Mouse (Mus musculus) midbrain, embryonic 12.5 days (tissue): ENCODE measurements around the gene Adam23. TPM values are rescaled to one million over a fixed set of nuclear protein-coding genes. Genes with fewer than 3 reads are reported as not detected.

Experiments used
- ATAC-seq: fragments of 200-750 bp; cut with Nextera tagmentation; 2 replicates; pipeline ENCODE4 v1.8.0; 2017; ENCODE audit warnings: low read depth, moderate TSS enrichment, moderate library complexity; ENCODE audit not compliant: low FRiP score
- H3K27ac ChIP-seq: fragments of 300-500 bp; sonication (generic); replicated peaks from 2 replicates; pipeline ENCODE4 v1.5.1; 2016; ENCODE audit warnings: mild to moderate bottlenecking
- H3K27me3 ChIP-seq: fragments of 300-500 bp; sonication (generic); 2 replicates; pipeline ENCODE4 v1.6.1; 2016; ENCODE audit warnings: mild to moderate bottlenecking
- H3K36me3 ChIP-seq: fragments of 300-500 bp; sonication (generic); 2 replicates; pipeline ENCODE4 v1.6.1; 2016
- H3K4me1 ChIP-seq: fragments of 300-500 bp; sonication (generic); 2 replicates; pipeline ENCODE4 v1.6.1; 2016
- H3K4me2 ChIP-seq: fragments of 300-500 bp; sonication (generic); replicated peaks from 2 replicates; pipeline ENCODE4 v1.6.1; 2016; ENCODE audit warnings: mild to moderate bottlenecking, moderate library complexity
- H3K4me3 ChIP-seq: fragments of 300-500 bp; sonication (generic); 2 replicates; pipeline ENCODE4 v1.5.1; 2016; ENCODE audit warnings: mild to moderate bottlenecking
- H3K9ac ChIP-seq: fragments of 300-500 bp; sonication (generic); replicated peaks from 2 replicates; pipeline ENCODE4 v1.6.1; 2016; ENCODE audit warnings: mild to moderate bottlenecking, moderate library complexity
- H3K9me3 ChIP-seq: fragments of 300-500 bp; sonication (generic); 2 replicates; pipeline ENCODE4 v1.6.1; 2016; ENCODE audit warnings: mild to moderate bottlenecking
- WGBS: fragments of 180-500 bp; shearing (Covaris S2); methylation state at CpG from one replicate; pipeline ENCODE4 v1.1.7; 2016; 5-methylcytosine and 5-hydroxymethylcytosine counted together
- polyA plus RNA-seq: library from polyadenylated mRNA; unstranded; fragments of >200 nt; fragmentation: Nextera tagmentation; extraction: Ambion mirVana; gene quantifications from 2 replicates; pipeline ENCODE4 v1.2.1, GENCODE M21; 2016

The Adam23 gene
- polyA plus RNA-seq, 1 experiment from 2014 or later, result 10.2 TPM

DNA sequence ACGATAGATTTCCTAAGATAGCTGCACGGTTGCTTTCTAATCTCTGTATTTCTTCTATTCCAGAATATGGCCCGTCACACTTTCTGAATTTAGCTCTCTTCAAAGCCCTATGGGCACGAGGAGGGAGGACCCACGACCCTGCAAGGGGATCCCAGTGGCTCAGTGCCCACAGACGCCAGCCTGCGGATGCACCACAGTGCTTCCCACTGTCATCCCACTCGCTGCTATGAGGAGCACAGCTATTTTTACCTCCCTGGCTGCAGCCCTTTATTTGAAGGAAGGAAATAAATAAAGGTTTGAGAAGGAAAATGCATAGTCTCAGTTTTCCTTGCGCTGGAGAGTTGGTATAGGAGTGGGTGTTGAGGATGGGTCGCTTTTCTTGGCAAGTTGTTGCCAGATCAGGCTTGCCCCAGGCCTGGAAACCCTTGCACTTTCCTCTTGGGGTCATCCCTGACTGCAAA is 512 bp upstream of the Adam23 start:
- Histone ChIP-seq H3K9ac (peak overlapping the region; percentile 91; the same call in 1 of the 2 replicates), H3K9me3 (no peaks in the 10 kb centered on the region), H3K4me3 (peak overlapping the region; percentile 72), H3K4me2 (peak overlapping the region; percentile 95), H3K4me1 (peaks cover 9% of the 10 kb centered on the region), H3K27ac (peak overlapping the region; percentile 69), H3K27me3 (0 out of 2 replicates have a peak, but pooled peaks cover 3% of the 10 kb centered on the region), H3K36me3 (no peaks in the 10 kb centered on the region)
- ATAC-seq, result peak; percentile 14; the same call in 1 of the 2 replicates
- WGBS, result 55% methylated on average over 10 of the region's 10 CpGs

DNA sequence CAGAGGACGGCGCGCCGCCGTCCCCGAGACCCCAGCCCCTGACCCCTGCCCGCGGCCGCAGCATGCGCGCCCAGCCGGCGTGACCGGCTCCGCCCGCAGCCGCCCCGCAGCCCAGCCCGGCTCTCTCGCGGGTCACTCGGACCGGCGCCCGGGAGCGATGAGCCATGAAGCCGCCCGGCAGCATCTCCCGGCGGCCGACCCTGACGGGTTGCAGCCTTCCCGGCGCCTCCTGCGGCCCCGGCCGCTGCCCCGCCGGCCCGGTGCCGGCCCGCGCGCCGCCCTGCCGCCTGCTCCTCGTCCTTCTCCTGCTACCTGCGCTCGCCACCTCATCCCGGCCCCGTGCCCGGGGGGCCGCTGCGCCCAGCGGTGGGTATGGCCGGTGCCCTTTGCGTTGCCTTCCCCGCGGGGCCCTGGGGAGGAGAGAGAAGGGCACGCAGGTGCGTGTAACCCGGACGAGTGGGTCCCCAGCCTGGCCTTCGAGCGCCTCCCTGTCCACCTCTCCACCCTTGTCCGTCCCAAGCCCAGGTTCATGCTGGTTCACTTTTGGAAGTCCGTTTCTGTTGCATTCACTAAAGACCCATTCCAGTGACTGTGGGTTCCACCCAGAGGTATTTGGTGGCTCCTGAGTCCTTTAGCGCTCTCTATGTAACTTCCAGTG is 485 bp downstream of the Adam23 start:
- ATAC-seq, result peak; percentile 67
- Histone ChIP-seq H3K36me3 (no peaks in the 10 kb centered on the region), H3K4me2 (peak overlapping the region; percentile 95), H3K27me3 (0 out of 2 replicates have a peak, but pooled peaks cover 3% of the 10 kb centered on the region), H3K9ac (peak overlapping the region; percentile 91), H3K4me1 (peaks cover 9% of the 10 kb centered on the region), H3K4me3 (peak overlapping the region; percentile 72), H3K27ac (peak overlapping the region; percentile 69), H3K9me3 (no peaks in the 10 kb centered on the region)
- WGBS, result under 1% methylated on average over 54 of the region's 68 CpGs

DNA sequence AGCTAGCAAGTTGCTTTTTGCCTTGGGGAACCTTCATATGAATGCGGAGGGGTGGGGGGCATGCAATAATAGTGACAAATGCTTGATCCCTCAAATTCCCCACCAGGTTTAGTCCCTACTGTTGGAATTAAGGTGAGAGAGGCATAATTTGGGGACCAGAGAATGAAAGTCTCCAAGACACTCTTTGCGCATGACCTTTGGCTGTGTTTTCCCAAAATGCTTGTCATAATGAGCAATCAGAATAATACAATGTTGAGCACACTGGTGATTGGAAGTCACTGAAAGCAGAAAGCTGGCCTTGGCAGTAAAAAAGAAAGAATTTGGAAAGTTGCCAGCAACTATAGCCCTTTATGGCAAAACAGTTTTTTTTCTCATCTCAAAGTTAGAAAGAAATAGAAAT is 1.0 kb downstream of the Adam23 start:
- no peak overlapping the region for H3K27ac ChIP-seq
- no peaks in the 10 kb centered on the region for H3K9me3 ChIP-seq
- 0 out of 2 replicates have a peak, but pooled peaks cover 3% of the 10 kb centered on the region for H3K27me3 ChIP-seq
- H3K9ac ChIP-seq, result peak overlapping the region; percentile 91
- no peak for ATAC-seq
- H3K36me3 ChIP-seq, result no peaks in the 10 kb centered on the region
- H3K4me2 ChIP-seq, result peak overlapping the region; percentile 95
- peaks cover 9% of the 10 kb centered on the region for H3K4me1 ChIP-seq
- peak overlapping the region; percentile 72 for H3K4me3 ChIP-seq
- WGBS, result 62% methylated on average over 2 of the region's 2 CpGs

DNA sequence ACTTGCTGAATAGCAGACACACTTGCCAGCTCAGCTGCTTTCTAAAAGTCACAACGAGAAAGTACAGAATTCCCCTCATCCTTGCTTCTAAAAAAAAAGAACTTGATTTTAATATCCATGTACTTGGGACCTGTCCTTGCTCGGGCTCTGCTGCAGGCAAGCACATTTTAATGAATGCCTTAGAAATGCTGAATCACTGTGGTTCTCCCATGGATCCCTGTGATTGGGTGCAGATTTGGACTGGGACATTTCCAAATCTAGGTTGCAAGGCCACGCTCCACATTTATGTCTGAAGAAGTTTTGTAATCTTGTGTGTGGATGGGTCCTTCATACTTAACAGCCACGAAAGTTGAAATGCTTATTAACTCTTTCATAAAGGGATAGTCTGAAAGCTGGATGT is 4.4 kb downstream of the Adam23 start:
- no peak overlapping the region for H3K9ac ChIP-seq
- no peaks in the 10 kb centered on the region for H3K9me3 ChIP-seq
- H3K4me2 ChIP-seq, result no peak overlapping the region
- H3K4me1 ChIP-seq, result peaks cover 11% of the 10 kb centered on the region
- no peaks in the 10 kb centered on the region for H3K36me3 ChIP-seq
- WGBS, result 92% methylated on average over 4 of the region's 4 CpGs
- no peak overlapping the region for H3K27ac ChIP-seq
- no peak for ATAC-seq
- H3K4me3 ChIP-seq, result no peak overlapping the region
- H3K27me3 ChIP-seq, result 0 out of 2 replicates have a peak, but pooled peaks cover 3% of the 10 kb centered on the region

DNA sequence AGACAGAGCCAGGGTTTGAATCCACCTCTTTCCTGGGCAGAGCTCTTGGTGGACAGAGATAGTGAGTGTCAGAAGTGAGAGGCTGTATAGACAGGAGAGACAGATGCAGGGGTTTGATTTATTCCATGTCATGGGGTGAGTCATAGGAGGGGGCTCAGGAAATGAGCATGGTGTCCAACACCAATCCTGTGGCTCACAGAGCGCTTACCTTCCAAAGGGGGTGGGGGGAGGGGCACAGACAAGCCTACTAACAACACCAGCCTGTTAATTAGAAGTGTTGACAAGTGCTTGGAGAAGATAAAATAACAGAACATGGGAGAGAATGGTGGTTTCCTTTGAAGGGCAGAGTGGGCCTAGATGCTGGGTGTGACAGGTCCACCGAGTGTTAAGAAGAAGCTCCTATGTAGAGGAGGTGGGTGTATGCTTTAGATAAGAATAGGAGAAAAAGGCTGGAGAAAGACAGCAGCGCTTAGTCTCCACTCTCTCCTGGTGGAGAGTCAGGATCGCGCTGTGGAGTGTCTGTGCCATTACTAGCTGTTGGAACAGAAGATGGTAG is 7.7 kb downstream of the Adam23 start:
- ATAC-seq, result no peak
- Histone ChIP-seq H3K4me2 (no peak overlapping the region), H3K9ac (no peak overlapping the region), H3K27ac (no peak overlapping the region), H3K9me3 (no peaks in the 10 kb centered on the region), H3K27me3 (no peaks in the 10 kb centered on the region), H3K4me3 (no peak overlapping the region), H3K4me1 (peaks cover 6% of the 10 kb centered on the region; the same call in 1 of the 2 replicates), H3K36me3 (no peaks in the 10 kb centered on the region)
- 89% methylated on average over 5 of the region's 5 CpGs for WGBS

DNA sequence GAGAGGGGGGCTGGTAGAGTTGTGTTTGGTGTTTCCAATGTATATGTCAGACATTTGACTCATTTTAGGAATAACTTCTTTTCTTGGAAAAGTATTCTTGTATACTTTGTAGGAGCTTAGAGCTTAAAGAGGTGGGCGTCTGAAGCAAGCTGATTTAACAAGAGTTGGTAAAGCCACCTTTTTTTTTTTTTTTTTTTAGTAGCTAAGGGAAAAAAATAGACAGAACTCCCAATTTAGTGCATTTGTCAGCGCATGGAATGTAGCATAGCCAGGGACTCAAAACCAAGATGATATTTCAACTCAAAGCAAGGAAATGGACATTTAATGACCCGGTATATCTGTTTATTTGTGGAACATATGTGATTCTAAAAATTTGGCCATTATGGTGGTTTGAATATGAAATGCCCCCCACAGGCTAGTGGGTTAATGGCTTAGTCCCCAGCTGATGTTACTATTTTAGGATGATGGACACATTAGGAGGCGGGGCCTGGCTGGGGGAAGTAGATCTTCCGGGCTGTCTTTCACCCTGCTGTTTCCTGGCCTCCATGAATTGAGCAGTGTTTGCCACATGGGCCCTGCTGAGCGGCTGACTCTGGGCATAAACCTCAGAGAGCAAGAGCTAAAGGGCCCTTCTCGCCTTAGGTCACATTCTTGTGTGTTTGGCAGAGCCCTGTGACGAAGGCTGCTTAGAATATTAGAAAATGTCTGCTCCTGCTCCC is 12.3 kb downstream of the Adam23 start:
- H3K4me1 ChIP-seq, result peaks cover 17% of the 10 kb centered on the region; the same call in 1 of the 2 replicates
- no peak overlapping the region for H3K27ac ChIP-seq
- no peak for ATAC-seq

DNA sequence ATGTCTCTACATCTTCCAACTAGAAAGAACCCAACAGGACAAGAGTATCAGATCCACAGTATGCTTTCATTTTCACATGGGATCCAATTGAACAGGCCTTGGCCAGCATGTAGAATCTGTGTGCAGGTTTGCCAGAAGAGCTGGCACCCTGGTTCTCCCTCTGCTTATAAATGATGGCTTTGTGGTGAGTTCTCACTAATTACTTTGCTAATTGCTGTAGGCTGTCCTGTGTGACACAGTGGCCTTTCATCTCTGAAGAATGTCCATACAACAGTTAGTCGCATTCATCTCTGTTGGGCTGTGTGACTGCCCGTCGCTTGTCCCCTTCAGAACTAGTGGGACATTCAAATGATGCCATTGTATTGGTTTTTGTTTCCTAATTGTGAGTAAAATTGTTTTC is 13.5 kb downstream of the Adam23 start:
- no peak for ATAC-seq
- no peaks in the 10 kb centered on the region for H3K36me3 ChIP-seq
- H3K27me3 ChIP-seq, result no peaks in the 10 kb centered on the region
- 81% methylated on average over 3 of the region's 3 CpGs for WGBS
- no peak overlapping the region for H3K4me2 ChIP-seq
- H3K27ac ChIP-seq, result no peak overlapping the region
- H3K4me1 ChIP-seq, result peaks cover 14% of the 10 kb centered on the region; the same call in 1 of the 2 replicates
- H3K9ac ChIP-seq, result no peak overlapping the region
- H3K4me3 ChIP-seq, result no peak overlapping the region
- no peaks in the 10 kb centered on the region for H3K9me3 ChIP-seq

More for the DNA sequence above, 12.3 kb downstream of the Adam23 start:
- H3K9ac ChIP-seq, result no peak overlapping the region
- no peak overlapping the region for H3K4me3 ChIP-seq
- no peaks in the 10 kb centered on the region for H3K9me3 ChIP-seq
- no peaks in the 10 kb centered on the region for H3K36me3 ChIP-seq
- H3K27me3 ChIP-seq, result no peaks in the 10 kb centered on the region
- WGBS, result 73% methylated on average over 8 of the region's 8 CpGs
- no peak overlapping the region for H3K4me2 ChIP-seq

DNA sequence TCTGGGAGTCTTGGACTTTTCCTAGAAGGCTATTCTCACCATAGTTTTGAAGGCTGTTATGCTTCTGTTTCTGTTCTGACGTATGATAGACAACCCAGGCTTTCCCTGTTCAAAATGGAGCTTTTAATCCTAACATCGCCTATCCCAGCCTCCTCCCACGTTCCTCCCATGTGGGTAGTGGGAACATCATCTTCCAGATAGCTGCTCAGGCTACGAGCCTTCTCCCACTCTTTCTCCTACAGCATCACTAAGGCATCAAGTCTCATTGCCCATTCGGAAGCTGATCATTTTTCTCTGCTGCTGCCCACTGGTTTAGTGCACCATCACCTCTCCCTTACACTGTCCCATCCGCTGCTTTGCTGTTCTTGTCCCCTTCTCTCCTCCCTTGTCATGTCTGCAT is 14.2 kb downstream of the Adam23 start:
- Histone ChIP-seq H3K4me1 (peaks cover 14% of the 10 kb centered on the region; the same call in 1 of the 2 replicates), H3K9me3 (no peaks in the 10 kb centered on the region), H3K27me3 (no peaks in the 10 kb centered on the region), H3K4me2 (no peak overlapping the region), H3K27ac (no peak overlapping the region), H3K9ac (no peak overlapping the region), H3K4me3 (no peak overlapping the region), H3K36me3 (no peaks in the 10 kb centered on the region)
- 87% methylated on average over 6 of the region's 6 CpGs for WGBS
- ATAC-seq, result no peak

DNA sequence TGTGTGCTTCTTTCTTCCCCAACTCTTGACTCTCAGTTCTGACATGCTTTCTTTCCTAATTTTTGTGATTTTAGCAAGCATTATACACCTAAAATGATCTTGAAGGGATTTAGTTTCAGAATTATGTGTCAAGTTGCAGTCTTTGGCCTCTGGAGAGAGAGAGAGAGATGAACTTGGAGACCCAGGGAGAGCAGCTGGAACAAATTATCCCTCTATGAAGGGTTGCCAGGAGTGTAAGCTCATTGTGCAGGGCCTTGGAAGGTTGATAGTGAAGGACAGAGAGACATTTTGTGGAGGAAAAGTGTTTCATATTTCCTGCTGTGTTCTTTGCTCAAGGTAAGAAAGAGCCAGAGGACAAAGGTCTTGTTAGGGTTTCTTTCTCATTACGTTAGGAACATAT is 18.8 kb downstream of the Adam23 start:
- H3K4me1 ChIP-seq, result peaks cover 2% of the 10 kb centered on the region; the same call in 1 of the 2 replicates
- H3K9ac ChIP-seq, result no peak overlapping the region
- H3K4me3 ChIP-seq, result no peak overlapping the region
- H3K9me3 ChIP-seq, result no peaks in the 10 kb centered on the region
- H3K4me2 ChIP-seq, result no peak overlapping the region
- no peaks in the 10 kb centered on the region for H3K27me3 ChIP-seq
- no peak overlapping the region for H3K27ac ChIP-seq
- no peaks in the 10 kb centered on the region for H3K36me3 ChIP-seq
- no peak for ATAC-seq
- WGBS, result 85% methylated on average over 1 of the region's 1 CpGs

DNA sequence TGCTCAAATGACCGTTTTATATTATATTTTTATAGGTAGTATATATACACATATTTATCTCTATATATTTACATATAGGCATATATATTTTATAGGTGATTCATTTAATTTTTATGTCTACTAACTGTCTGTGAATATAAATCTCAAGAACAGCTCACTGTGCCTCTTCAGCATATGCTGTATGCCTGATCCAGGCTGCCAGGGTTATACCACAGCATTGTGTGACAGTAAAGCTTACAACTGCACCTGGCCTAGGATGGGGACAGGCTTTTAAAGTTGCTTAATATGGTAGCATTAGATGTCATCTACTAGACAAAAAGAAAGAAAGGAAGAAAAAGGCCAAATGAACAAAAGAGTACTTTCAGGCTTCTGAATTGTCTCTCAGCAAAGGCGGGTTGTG is 27.6 kb downstream of the Adam23 start:
- no peak overlapping the region for H3K4me3 ChIP-seq
- H3K9me3 ChIP-seq, result no peaks in the 10 kb centered on the region
- H3K27ac ChIP-seq, result no peak overlapping the region
- H3K4me1 ChIP-seq, result peaks cover 26% of the 10 kb centered on the region
- H3K4me2 ChIP-seq, result no peak overlapping the region
- H3K36me3 ChIP-seq, result no peaks in the 10 kb centered on the region
- 64% methylated on average over 2 of the region's 2 CpGs for WGBS
- no peaks in the 10 kb centered on the region for H3K27me3 ChIP-seq
- ATAC-seq, result no peak
- H3K9ac ChIP-seq, result 0 out of 2 replicates have a peak overlapping the region, but pooled peaks have one; percentile 24

DNA sequence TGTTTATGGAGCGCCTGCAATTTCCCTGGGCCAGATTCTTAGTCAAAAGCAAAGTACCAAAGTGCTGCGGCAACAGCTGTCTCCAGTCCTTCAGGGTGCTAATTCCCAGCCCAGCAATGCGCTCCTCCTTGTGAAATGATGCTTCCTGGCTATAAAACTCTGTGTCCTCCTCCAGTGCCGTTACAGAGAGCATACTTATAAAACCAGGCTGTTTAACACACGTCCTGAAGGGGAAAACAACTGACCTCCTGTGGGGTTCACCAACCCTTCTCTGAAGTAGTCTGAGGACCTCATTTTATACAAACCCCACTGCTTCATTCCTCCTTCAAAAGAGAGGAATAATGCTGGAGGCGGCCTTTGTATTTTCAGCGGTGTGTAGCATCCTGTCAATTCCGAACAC is 28.0 kb downstream of the Adam23 start:
- Histone ChIP-seq H3K27me3 (no peaks in the 10 kb centered on the region), H3K4me1 (peaks cover 26% of the 10 kb centered on the region), H3K4me2 (no peak overlapping the region), H3K36me3 (no peaks in the 10 kb centered on the region), H3K9ac (0 out of 2 replicates have a peak overlapping the region, but pooled peaks have one; percentile 24), H3K9me3 (no peaks in the 10 kb centered on the region), H3K4me3 (no peak overlapping the region), H3K27ac (no peak overlapping the region; the same call in 1 of the 2 replicates)
- no peak for ATAC-seq
- 28% methylated on average over 8 of the region's 8 CpGs for WGBS

DNA sequence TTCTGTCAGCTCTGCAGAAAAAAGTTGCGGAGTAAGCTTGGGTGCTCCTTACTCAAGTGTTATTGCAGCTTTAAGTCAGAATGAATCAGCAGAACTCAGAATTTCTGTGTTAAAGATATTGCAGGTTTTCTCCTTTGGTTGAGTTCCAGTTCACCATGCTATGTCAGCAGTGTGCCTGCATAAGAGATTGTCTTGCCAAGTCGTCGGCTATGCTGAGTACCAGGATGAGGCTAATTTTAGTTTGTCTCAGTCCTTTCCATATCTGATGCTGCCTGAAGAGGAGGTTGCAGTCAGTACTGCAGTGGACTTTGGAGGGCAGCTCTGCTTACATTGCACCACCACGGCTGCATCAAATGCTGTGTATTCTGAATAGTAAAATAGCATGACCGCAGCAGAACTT is 33.3 kb downstream of the Adam23 start:
- Histone ChIP-seq H3K27ac (no peak overlapping the region), H3K4me3 (no peak overlapping the region), H3K9me3 (no peaks in the 10 kb centered on the region), H3K4me2 (no peak overlapping the region), H3K4me1 (peaks cover 3% of the 10 kb centered on the region), H3K9ac (no peak overlapping the region), H3K27me3 (no peaks in the 10 kb centered on the region), H3K36me3 (no peaks in the 10 kb centered on the region)
- WGBS, result 92% methylated on average over 5 of the region's 5 CpGs
- ATAC-seq, result no peak
